Mouse (Mus musculus) bone marrow, adult 2 months (tissue): ENCODE measurements at regions not wholly inside any gene's neighbourhood (a gene's known extent, or its start where the extent isn't known, plus 50 kb on each side); places are given as distances from the start of the nearest gene placed in this dataset.

Experiments used
- CTCF ChIP-seq: fragments of 200-500 bp; IDR thresholded peaks from 2 replicates; pipeline ENCODE4 v1.5.1; 2011; ENCODE audit warnings: low read length, control low read depth; ENCODE audit not compliant: control insufficient read depth, insufficient read depth
- POLR2A ChIP-seq: fragments of 200-500 bp; IDR thresholded peaks from 2 replicates; pipeline ENCODE4 v1.6.1; 2011; ENCODE audit warnings: low read depth, mild to moderate bottlenecking, control low read depth, low read length, borderline replicate concordance; ENCODE audit not compliant: control insufficient read depth

DNA sequence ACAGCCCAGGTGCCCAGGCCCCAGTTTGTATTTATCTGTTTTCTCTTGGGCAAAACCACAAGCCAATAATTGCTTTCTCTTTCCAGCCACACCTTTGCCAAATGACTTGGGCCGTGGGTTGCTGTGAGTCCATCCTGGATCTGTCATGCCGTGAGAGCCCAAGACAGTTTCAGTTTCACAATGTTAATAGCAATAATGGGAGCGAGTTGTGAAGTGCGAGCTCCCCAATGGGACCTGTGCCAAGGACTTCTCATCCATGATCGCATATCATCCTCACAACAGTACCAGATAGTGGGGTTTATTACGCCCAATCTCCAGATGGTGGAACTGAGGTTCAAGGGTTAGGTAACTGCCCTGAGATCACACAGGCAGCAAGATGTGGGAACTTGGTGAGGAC is 142.2 kb downstream of the Gm10260 start:
- TF ChIP-seq CTCF (no peak), POLR2A (no peak)
